Mouse (Mus musculus) layer of hippocampus, adult 8-10 months (tissue): Measurements from ENCODE around the gene B430306N03Rik. TPM values are rescaled to one million over a fixed set of nuclear protein-coding genes. Genes with fewer than 3 reads are reported as not detected.

Experiments
- DNase-seq, 2 experiments: peaks; one replicate each; pipeline ENCODE4 v3.0.0; 2022; ENCODE audit warnings: low spot score in 2 of 2
- total RNA-seq, 4 experiments: library from RNA; stranded (reverse); gene quantifications; 2 replicates each; pipeline ENCODE4 v1.2.4; 2022

Gene B430306N03Rik
- total RNA-seq, 4 experiments from 2014 or later: 0.21 to 0.64 (median 0.43) TPM; not detected in 1

- no peak for DNase-seq
These were observed 44.5 kb downstream of the B430306N03Rik start for GRCm38 (mm10) chr17:48360462-48360861.

- no peak for DNase-seq
These were observed 46.4 kb downstream of the B430306N03Rik start for GRCm38 (mm10) chr17:48362346-48362745.

GRCm38 (mm10) chr17:48362966-48363365 is 47.0 kb downstream of the B430306N03Rik start:
- DNase-seq: peak in 1 of 2 experiments; percentile 26

- DNase-seq: no peak
These were observed 47.6 kb downstream of the B430306N03Rik start for GRCm38 (mm10) chr17:48363421-48363965.

GRCm38 (mm10) chr17:48365511-48366155 is 49.7 kb downstream of the B430306N03Rik start:
- DNase-seq: no peak

- DNase-seq: no peak
These were observed 50.9 kb downstream of the B430306N03Rik start for GRCm38 (mm10) chr17:48366806-48367205.

GRCm38 (mm10) chr17:48371621-48372020 is 55.7 kb downstream of the B430306N03Rik start:
- DNase-seq: no peak

- DNase-seq: no peak
These were observed 57.0 kb downstream of the B430306N03Rik start for GRCm38 (mm10) chr17:48372987-48373386.

GRCm38 (mm10) chr17:48376102-48376501 is 60.2 kb downstream of the B430306N03Rik start:
- no peak for DNase-seq

Other genes with a start within 250 kb of the B430306N03Rik start
- not detected for gene 1700067P10Rik, start 226.8 kb upstream of the B430306N03Rik start, total RNA-seq
- not detected for gene 9830107B12Rik, start 169.9 kb upstream of the B430306N03Rik start, total RNA-seq
- under 1 TPM in 1 of 4 experiments, not detected in 3; 0.58 TPM for gene A530064D06Rik, start 148.9 kb upstream of the B430306N03Rik start, total RNA-seq
- not detected for gene Trem1, start 83.4 kb upstream of the B430306N03Rik start, total RNA-seq
- gene Trem3, start 68.4 kb upstream of the B430306N03Rik start, total RNA-seq: not detected
- not detected for gene Treml4, start 51.8 kb upstream of the B430306N03Rik start, total RNA-seq
- gene Treml2, start 16.6 kb upstream of the B430306N03Rik start, total RNA-seq: 1 to 10 TPM in 2 of 4 experiments, under 1 TPM in 2; 0.14 to 2.8 (median 1.5) TPM
- gene Trem2, start 30.3 kb downstream of the B430306N03Rik start, total RNA-seq: 100 to 1,000 TPM in 2 of 4 experiments, 10 to 100 TPM in 2; 12.2 to 201 (median 95.9) TPM
- gene Treml1, start 43.8 kb downstream of the B430306N03Rik start, total RNA-seq: under 1 TPM; 0.36 to 0.91 (median 0.74) TPM
- gene Nfya, start 93.8 kb downstream of the B430306N03Rik start, total RNA-seq: 10 to 100 TPM; 22.2 to 35.0 (median 27.9) TPM
- 10 to 100 TPM; 13.2 to 18.9 (median 16.0) TPM for gene Oard1, start 93.9 kb downstream of the B430306N03Rik start, total RNA-seq
- under 1 TPM in 1 of 4 experiments, not detected in 3; 0.23 TPM for gene Apobec2, start 116.8 kb downstream of the B430306N03Rik start, total RNA-seq
- not detected for gene Tspo2, start 135.4 kb downstream of the B430306N03Rik start, total RNA-seq
- gene Unc5cl, start 138.8 kb downstream of the B430306N03Rik start, total RNA-seq: 1 to 10 TPM in 1 of 4 experiments, under 1 TPM in 3; 0.67 to 1.3 (median 0.80) TPM